Mouse (Mus musculus): ENCODE measurements around the gene Sinhcaf.
"Not testable (repeated sequence)": the region's sequence is repeated elsewhere in the genome, so short reads cannot be mapped to it uniquely, and the experiment has no call there.

- TF ChIP-seq GATA1 (IDR thresholded peaks at IDR 0.05; ENCODE audit: borderline replicate concordance, low read length); FLI1 (IDR thresholded peaks at IDR 0.05; ENCODE audit: low read length): not testable (repeated sequence)
Measured at GRCm38 (mm10) chr6:148940383-148940782, 5.9 kb downstream of the Sinhcaf start.

Data from megakaryocyte, embryonic 14.5 days (primary cell).